Mouse (Mus musculus) stomach, embryonic 15.5 days (tissue): ENCODE results near the gene Has3. TPM values are rescaled to one million over a fixed set of nuclear protein-coding genes. Genes with fewer than 3 reads are reported as not detected.

Experiments
- polyA plus RNA-seq: library from polyadenylated mRNA; unstranded; fragments of >200 nt; fragmentation: Nextera tagmentation; extraction: Ambion mirVana; gene quantifications from 2 replicates; pipeline ENCODE4 v1.2.1, GENCODE M21; 2015

Gene Has3
- polyA plus RNA-seq, 1 experiment from 2014 or later: 0.23 TPM

Other genes with a start within 250 kb of the Has3 start
- 7.8 and 9.5 TPM in 2 replicates for gene Tango6, start 187.2 kb upstream of the Has3 start, polyA plus RNA-seq
- 62.6 and 65.7 TPM in 2 replicates for gene Utp4, start 23.4 kb downstream of the Has3 start, polyA plus RNA-seq
- 15.8 and 17.6 TPM in 2 replicates for gene Sntb2, start 65.5 kb downstream of the Has3 start, polyA plus RNA-seq
- 62.0 and 62.9 TPM in 2 replicates for gene Vps4a, start 161.0 kb downstream of the Has3 start, polyA plus RNA-seq
- 52.7 and 55.1 TPM in 2 replicates for gene Pdf, start 178.4 kb downstream of the Has3 start, polyA plus RNA-seq
- 36.8 and 39.4 TPM in 2 replicates for gene Cog8, start 186.4 kb downstream of the Has3 start, polyA plus RNA-seq
- 73.0 and 82.9 TPM in 2 replicates for gene Nip7, start 186.6 kb downstream of the Has3 start, polyA plus RNA-seq
- 86.6 and 115 TPM in 2 replicates for gene Tmed6, start 195.4 kb downstream of the Has3 start, polyA plus RNA-seq
- gene Terf2, start 226.3 kb downstream of the Has3 start, polyA plus RNA-seq: 16.1 and 16.7 TPM in 2 replicates